Mouse (Mus musculus) thymus, adult 2 months (tissue): ENCODE results near the gene Mettl6.

Experiments
- CTCF ChIP-seq: fragments of 200-500 bp; IDR thresholded peaks from 2 replicates; pipeline ENCODE4 v1.5.1; 2012; ENCODE audit warnings: mild to moderate bottlenecking, control low read depth, low read length, moderate library complexity, borderline replicate concordance; ENCODE audit not compliant: control insufficient read depth, poor library complexity, insufficient read depth; ENCODE audit errors: extremely low read depth
- POLR2A ChIP-seq: fragments of 200-500 bp; IDR thresholded peaks from 2 replicates; pipeline ENCODE4 v1.6.1; 2012; ENCODE audit warnings: mild to moderate bottlenecking, low read length, control low read depth, moderate library complexity; ENCODE audit not compliant: control insufficient read depth, poor library complexity, insufficient read depth; ENCODE audit errors: extremely low read depth

DNA sequence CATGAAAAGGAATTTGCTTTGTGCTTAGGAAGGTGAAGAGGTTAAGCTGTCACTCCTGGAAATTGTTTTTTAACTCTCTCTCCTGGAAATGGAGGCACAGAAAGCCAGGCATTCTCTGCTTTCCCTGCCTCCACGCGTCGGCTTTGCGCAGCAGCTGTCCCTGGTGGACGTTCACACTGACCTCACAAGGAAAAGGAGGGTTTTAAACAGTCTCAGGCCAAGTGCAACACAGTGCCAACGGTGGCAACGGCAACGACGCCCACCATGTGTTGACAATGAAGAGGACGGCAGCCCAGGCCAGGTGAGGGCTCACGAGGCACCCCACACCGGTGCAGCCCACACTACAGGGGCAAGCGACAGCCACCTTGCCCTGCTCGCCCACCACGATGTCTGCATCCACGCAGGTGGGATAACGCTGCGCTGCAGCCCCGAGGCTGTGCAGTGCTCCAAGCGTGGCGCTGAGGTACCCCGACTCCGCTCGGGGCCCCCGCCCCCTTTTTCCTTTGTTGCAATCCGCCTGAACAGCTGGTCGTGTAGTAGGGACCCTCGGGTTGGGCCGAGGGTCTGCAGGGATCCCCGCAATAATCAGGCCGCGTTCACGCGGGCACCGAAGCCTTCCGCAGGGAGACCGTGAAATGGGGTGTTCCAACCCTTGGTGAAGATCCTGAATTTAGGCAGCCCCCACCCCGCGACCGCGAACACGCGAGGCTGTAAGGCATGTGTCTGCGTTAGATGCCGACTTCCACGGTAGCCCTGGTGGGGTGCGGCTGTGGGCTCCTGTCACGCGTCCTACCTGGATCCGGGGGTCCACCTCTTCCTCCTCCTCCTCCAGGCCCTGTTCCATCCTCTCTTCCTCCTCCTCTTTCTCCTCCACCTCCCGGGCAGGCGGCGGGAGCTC lies 59.6 kb downstream of the Mettl6 start:
- TF ChIP-seq POLR2A (no peak), CTCF (no peak)
